In the genomic region with DNA sequence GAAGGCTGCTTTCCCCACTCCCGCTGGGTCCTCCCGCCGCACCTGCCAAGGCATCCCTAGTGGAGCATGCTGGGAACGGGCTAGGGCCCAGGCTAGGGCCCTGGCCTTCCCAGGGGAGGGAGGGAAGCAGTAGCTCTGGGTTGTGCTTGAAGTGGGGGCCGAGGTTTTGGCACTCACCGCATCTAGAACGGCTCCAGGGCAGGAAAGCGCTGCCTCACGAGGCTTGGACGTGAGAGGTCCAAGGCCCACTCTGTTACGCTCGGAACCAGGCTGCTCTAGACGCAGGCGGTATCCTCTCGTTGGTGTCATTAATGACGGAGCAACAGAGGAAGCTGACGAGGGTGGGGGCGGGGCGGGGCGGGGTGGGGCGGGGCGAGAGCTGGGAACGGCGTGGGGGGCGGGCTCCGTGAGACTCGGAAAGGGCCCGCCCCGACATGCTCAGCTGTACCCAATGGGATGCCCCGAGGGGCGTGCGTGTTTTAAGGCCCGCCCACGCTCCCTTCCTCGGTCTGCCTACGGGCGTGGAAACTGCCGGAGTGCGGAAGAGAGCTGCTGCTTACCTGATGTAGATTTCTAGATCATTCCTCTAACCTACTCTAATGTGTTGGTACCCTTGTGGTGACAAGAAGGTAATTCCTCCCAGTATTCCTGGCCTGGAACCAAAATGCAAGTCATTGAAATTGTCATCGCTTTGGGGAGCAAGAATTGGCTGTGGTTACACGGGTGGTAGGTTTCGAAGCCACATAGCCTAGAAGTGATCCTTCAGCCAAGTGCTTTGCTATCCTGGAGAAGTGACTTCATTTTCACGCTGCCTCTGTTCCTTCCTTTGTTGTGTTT, we compare ENCODE assay signal across 8 mouse cellular contexts. TPM values are rescaled to one million over a fixed set of nuclear protein-coding genes. Genes with fewer than 3 reads are reported as not detected.
DNase-seq lines count a peak whose midpoint lies in the region; ATAC-seq and TF ChIP-seq lines count a peak whose summit lies in the region.

C1galt1c1 (minus strand) TSS at position 287 of the 837 bp plus-strand sequence.

- peak within 1 kb of the TSS; percentile 47 for H3K4me2 ChIP-seq in forebrain, embryonic 12.5 days
- peak within 1 kb of the TSS; percentile 62 for H3K4me2 ChIP-seq in heart, postnatal 0 days (ENCODE audit: low read depth, low read length)
- H3K4me2 ChIP-seq in liver, embryonic 16.5 days (ENCODE audit: low read depth, low read length) = peak within 1 kb of the TSS; percentile 64
- peak within 1 kb of the TSS; percentile 49 for H3K4me2 ChIP-seq in neural tube, embryonic 13.5 days

- H3K27me3 ChIP-seq in E14TG2a.4 (ENCODE audit: insufficient read depth, low read length) = no peaks in the 10 kb centered on the region
- no peaks in the 10 kb centered on the region for H3K27me3 ChIP-seq in forebrain, embryonic 12.5 days
- H3K27me3 ChIP-seq in heart, postnatal 0 days (ENCODE audit: control insufficient read depth, insufficient read depth, low read length) = no peaks in the 10 kb centered on the region
- H3K27me3 ChIP-seq in liver, embryonic 16.5 days (ENCODE audit: control insufficient read depth, insufficient read depth, low read depth, low read length) = no peaks in the 10 kb centered on the region
- H3K27me3 ChIP-seq in neural tube, embryonic 13.5 days = no peaks in the 10 kb centered on the region
- no peaks in the 10 kb centered on the region for H3K27me3 ChIP-seq in testis, adult 2 months (ENCODE audit: control insufficient read depth, insufficient read depth, low read length)

- TF ChIP-seq POLR2A in testis, adult 2 months (IDR thresholded peaks at IDR 0.05; ENCODE audit: control insufficient read depth, low read depth, low read length) = 0 out of 2 replicates have a peak, but pooled peaks have one; percentile 68

- peak; percentile 99 for ATAC-seq in forebrain, embryonic 12.5 days (ENCODE audit: low FRiP score)
- ATAC-seq in heart, postnatal 0 days (ENCODE audit: insufficient read depth, low read depth) = peak; percentile 98
- ATAC-seq in liver, embryonic 16.5 days (ENCODE audit: low read depth) = peak; percentile 99
- ATAC-seq in neural tube, embryonic 13.5 days (ENCODE audit: low read depth) = peak; percentile 100

- peak within 1 kb of the TSS; percentile 47; the same call in 1 of the 2 replicates for H3K9ac ChIP-seq in forebrain, embryonic 12.5 days
- peak within 1 kb of the TSS; percentile 42; the same call in 1 of the 2 replicates for H3K9ac ChIP-seq in heart, postnatal 0 days (replicated peaks; ENCODE audit: low read depth, low read length)
- H3K9ac ChIP-seq in liver, embryonic 16.5 days (ENCODE audit: low read depth, low read length) = peak within 1 kb of the TSS; percentile 76
- peak within 1 kb of the TSS; percentile 74 for H3K9ac ChIP-seq in neural tube, embryonic 13.5 days

- H3K27ac ChIP-seq in forebrain, embryonic 12.5 days = peak within 1 kb of the TSS; percentile 88
- H3K27ac ChIP-seq in heart, postnatal 0 days (ENCODE audit: low read depth) = peak within 1 kb of the TSS; percentile 92
- peak within 1 kb of the TSS; percentile 84 for H3K27ac ChIP-seq in liver, embryonic 16.5 days (ENCODE audit: low read length)
- H3K27ac ChIP-seq in neural tube, embryonic 13.5 days (replicated peaks) = peak within 1 kb of the TSS; percentile 92
- H3K27ac ChIP-seq in testis, adult 2 months (ENCODE audit: control insufficient read depth, insufficient read depth, low read depth, low read length) = peak within 1 kb of the TSS; percentile 95

- H3K36me3 ChIP-seq in E14TG2a.4 (ENCODE audit: insufficient read depth, low read length) = peaks cover 14% of the 10 kb centered on the region
- H3K36me3 ChIP-seq in forebrain, embryonic 12.5 days (replicated peaks) = no peaks in the 10 kb centered on the region
- H3K36me3 ChIP-seq in heart, postnatal 0 days (replicated peaks; ENCODE audit: control insufficient read depth, insufficient read depth, low read length) = no peaks in the 10 kb centered on the region
- no peaks in the 10 kb centered on the region for H3K36me3 ChIP-seq in liver, embryonic 16.5 days (ENCODE audit: control insufficient read depth, insufficient read depth)
- H3K36me3 ChIP-seq in neural tube, embryonic 13.5 days = no peaks in the 10 kb centered on the region
- H3K36me3 ChIP-seq in testis, adult 2 months (ENCODE audit: control insufficient read depth, insufficient read depth, low read length) = no peaks in the 10 kb centered on the region

- peak within 1 kb of the TSS; percentile 82 for H3K4me3 ChIP-seq in E14TG2a.4 (replicated peaks; ENCODE audit: low read length)
- peak within 1 kb of the TSS; percentile 48 for H3K4me3 ChIP-seq in forebrain, embryonic 12.5 days (replicated peaks)
- peak within 1 kb of the TSS; percentile 50 for H3K4me3 ChIP-seq in heart, postnatal 0 days (ENCODE audit: low read depth, low read length)
- peak within 1 kb of the TSS; percentile 75 for H3K4me3 ChIP-seq in liver, embryonic 16.5 days (ENCODE audit: low read depth, low read length)
- H3K4me3 ChIP-seq in neural tube, embryonic 13.5 days = peak within 1 kb of the TSS; percentile 50
- peak within 1 kb of the TSS; percentile 96 for H3K4me3 ChIP-seq in testis, adult 2 months (ENCODE audit: control insufficient read depth, low read depth, low read length)

- peaks cover 16% of the 10 kb centered on the region for H3K4me1 ChIP-seq in E14TG2a.4 (replicated peaks; ENCODE audit: low read depth, low read length)
- 0 out of 2 replicates have a peak, but pooled peaks cover 7% of the 10 kb centered on the region for H3K4me1 ChIP-seq in forebrain, embryonic 12.5 days
- H3K4me1 ChIP-seq in heart, postnatal 0 days (ENCODE audit: control insufficient read depth, insufficient read depth) = 0 out of 2 replicates have a peak, but pooled peaks cover 3% of the 10 kb centered on the region
- no peaks in the 10 kb centered on the region; the same call in none of the 2 replicates for H3K4me1 ChIP-seq in liver, embryonic 16.5 days (ENCODE audit: control insufficient read depth, low read depth, low read length)
- H3K4me1 ChIP-seq in neural tube, embryonic 13.5 days (replicated peaks) = peaks cover 8% of the 10 kb centered on the region
- no peaks in the 10 kb centered on the region for H3K4me1 ChIP-seq in testis, adult 2 months (ENCODE audit: control insufficient read depth, insufficient read depth, low read length)

- no peak for TF ChIP-seq EP300 in heart, postnatal 0 days (IDR thresholded peaks at IDR 0.05; ENCODE audit: low read depth)

- 23% methylated on average over 27 of the region's 43 CpGs for WGBS in forebrain, embryonic 12.5 days
- 17% methylated on average over 37 of the region's 43 CpGs for WGBS in heart, postnatal 0 days
- 27% methylated on average over 31 of the region's 43 CpGs for WGBS in liver, embryonic 16.5 days (ENCODE audit: insufficient replicate concordance)
- 25% methylated on average over 31 of the region's 43 CpGs for WGBS in neural tube, embryonic 13.5 days

- peak; percentile 86 for DNase-seq in c-Kit-positive CD71-positive TER-119-positive erythroid progenitor cells, embryonic 14.5 days (ENCODE audit: low spot score)
- DNase-seq in heart, postnatal 0 days (ENCODE audit: low spot score) = peak; percentile 83
- DNase-seq in kidney, postnatal 4 days = peak; percentile 91 to 95

- H3K9me3 ChIP-seq in E14TG2a.4 (ENCODE audit: low read length) = no peaks in the 10 kb centered on the region
- H3K9me3 ChIP-seq in forebrain, embryonic 12.5 days = no peaks in the 10 kb centered on the region
- no peaks in the 10 kb centered on the region for H3K9me3 ChIP-seq in heart, postnatal 0 days (replicated peaks; ENCODE audit: control insufficient read depth, low read length)
- no peaks in the 10 kb centered on the region for H3K9me3 ChIP-seq in liver, embryonic 16.5 days (replicated peaks; ENCODE audit: control insufficient read depth, low read length)
- H3K9me3 ChIP-seq in neural tube, embryonic 13.5 days = no peaks in the 10 kb centered on the region

- no peak for TF ChIP-seq CTCF in E14TG2a.4 (conservative IDR thresholded peaks at IDR 0.05; ENCODE audit: low read length)
- TF ChIP-seq CTCF in heart, postnatal 0 days (IDR thresholded peaks at IDR 0.05; ENCODE audit: low read depth) = no peak
- no peak for TF ChIP-seq CTCF in testis, adult 2 months (IDR thresholded peaks at IDR 0.05; ENCODE audit: control insufficient read depth, insufficient read depth, insufficient replicate concordance, low read depth, low read length)

RNA-seq across cellular contexts. Expression of gene C1galt1c1, which starts in this region (rescaled TPM):
- 20.9 and 21.0 TPM in 2 replicates for polyA plus RNA-seq in forebrain, embryonic 12.5 days (2016; fragmentation: Nextera tagmentation; extraction: Ambion mirVana)
- 9.2 TPM in 2 replicates for total RNA-seq in heart, postnatal 0 days (2014; rRNA removed; ENCODE audit: low replicate concordance)
- 16.1 and 23.6 TPM in 2 replicates for polyA plus RNA-seq in heart, postnatal 0 days (2015; fragmentation: Nextera tagmentation; extraction: Ambion mirVana)
- 10.0 and 12.0 TPM in 2 replicates for polyA plus RNA-seq in liver, embryonic 16.5 days (2015; fragmentation: Nextera tagmentation; extraction: Ambion mirVana)
- 34.7 and 37.0 TPM in 2 replicates for polyA plus RNA-seq in neural tube, embryonic 13.5 days (2015; fragmentation: Nextera tagmentation; extraction: Ambion mirVana)
- 1.3 and 1.7 TPM in 2 replicates for polyA plus RNA-seq in testis, adult 2 months (2012; rRNA removed)

Comparison
In these comparisons a context has a peak if more than half of its experiments do, and no peak if none do; other contexts are left out.
1. Peak in every context shown above with its lines: DNase-seq, ATAC-seq, H3K4me3 ChIP-seq and H3K27ac ChIP-seq.